Mouse (Mus musculus): ENCODE measurements around the gene Nedd9.

Gene Nedd9

DNA sequence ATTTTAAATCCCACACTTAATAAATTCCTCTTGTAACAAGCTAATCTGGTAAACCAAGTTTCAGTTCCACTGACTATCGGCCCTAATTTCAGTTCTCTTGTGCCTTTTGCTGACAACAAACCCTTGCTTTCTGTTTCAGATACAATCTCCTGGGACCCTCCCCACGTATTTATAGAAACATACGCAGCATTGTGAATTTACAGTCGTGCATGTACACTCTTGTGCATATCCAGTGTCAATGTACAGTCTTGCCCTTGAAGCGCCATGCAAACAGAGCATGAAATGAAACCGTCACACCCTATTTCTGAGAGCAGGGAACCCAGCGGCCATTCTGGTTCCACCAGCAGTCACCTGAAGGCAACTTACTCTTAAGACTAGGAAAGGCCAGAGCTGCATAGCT lies 4.4 kb upstream of the Nedd9 start:
- no peak for DNase-seq

DNA sequence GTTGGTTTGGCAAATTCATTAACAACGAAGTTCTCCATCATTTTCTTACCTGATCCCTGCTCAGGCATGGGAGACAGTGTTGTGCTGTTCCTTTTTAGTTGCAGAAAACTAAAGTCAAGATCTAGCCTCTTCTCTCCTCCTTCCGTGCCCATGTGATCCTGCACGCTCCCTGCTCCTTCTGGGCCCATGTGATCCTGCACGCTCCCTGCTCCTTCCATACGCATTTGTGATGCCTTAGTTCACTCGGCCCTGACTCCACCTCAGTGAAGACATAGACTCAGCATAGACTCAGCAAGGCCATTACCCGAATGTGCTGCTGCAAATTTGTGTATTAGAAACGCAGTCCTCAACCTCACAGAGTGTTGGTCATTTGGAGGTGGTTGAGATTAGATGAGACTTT lies 3.1 kb upstream of the Nedd9 start:
- no peak for DNase-seq

DNA sequence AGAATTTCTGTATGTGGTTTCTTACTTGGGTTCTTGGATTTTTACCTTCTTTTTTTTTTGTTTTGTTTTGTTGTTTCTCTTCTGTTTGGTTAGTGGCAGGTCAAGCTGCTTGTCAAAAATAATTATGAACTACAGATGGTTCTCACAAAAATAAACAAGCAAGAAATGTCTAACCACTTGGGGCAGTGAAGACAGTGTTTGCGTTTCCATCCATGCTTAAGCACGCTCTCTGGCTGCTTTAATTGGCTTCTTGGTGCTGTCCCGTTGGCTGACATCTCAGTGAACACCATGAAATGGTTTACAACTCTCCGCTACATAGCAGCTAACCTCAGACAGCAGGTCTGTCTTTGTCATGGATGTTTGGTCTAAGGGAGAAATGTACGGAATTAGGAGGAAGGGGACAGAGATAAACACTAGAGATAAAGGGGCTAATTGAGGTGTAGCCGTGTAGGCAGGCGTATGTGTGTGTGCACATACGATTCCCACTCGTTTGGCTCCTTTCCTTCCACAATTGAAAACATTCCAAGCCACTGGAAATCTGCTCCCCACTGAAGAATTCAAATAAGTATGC lies 2.6 kb upstream of the Nedd9 start:
- no peak for DNase-seq

DNA sequence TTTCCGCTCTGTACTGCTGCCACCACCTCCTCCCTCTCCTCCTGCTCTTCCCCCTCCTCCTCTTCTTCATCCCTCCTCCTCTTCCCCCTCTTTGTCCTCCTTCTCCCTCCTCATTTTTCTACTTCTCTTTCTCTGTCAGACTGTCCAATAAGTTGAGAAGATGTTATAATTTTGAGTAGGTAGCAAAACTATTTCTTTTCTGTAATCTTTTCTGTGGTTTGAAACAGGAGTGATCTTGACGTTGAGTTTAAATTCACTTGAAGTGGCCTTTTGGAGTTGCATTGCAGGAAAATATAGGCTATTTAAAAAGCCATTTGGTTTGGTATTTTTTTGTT lies 214 bp upstream of the Nedd9 start:
- no peak for DNase-seq

DNA sequence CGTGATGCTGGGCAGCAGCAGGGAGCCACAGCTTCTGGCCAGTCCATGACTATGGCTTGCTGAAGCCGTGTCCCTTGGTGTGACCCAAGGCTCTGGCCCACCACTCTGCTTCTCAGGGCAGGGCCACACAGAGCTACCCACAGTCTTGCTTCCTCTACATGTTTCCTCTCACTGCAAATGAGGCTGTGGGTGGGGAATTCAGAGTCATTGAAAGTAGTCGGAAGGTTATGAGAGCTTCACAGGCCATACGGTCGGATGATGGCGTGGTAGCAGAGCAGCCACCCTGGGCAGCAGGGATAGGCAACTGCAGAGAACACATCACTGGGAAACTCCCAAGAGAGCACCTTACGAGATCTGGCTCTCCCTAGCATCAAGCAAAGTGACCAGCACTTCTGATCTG lies 3.2 kb downstream of the Nedd9 start:
- DNase-seq = no peak

DNA sequence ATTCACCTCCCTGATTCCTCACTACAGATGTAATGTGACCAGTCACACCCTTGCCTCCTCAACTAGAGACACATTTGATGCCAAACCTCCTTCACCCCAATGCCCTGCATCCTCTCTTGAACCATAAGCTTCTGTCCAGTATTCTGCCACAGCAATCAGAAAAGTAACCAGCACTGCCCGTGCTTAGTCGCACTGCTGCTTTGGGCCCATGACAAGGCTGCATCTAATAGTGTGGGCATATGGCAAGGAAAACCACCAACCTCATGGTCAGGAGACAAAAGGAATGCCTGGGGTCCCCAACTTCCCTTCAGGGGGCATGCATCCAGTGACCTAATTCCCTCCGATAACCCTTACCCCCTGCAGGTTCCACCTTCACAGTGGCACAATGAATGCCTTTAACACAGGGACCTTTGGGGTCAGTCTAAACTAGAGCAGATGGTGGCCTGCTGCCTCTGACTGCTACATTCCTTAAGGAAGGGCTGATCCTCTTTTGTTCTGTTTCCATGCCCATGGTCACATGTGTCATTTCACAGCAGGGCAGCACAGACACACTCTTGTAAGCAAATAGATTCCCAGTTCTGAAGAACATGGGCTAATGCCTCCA lies 4.7 kb downstream of the Nedd9 start:
- peak; percentile 74 for DNase-seq

DNA sequence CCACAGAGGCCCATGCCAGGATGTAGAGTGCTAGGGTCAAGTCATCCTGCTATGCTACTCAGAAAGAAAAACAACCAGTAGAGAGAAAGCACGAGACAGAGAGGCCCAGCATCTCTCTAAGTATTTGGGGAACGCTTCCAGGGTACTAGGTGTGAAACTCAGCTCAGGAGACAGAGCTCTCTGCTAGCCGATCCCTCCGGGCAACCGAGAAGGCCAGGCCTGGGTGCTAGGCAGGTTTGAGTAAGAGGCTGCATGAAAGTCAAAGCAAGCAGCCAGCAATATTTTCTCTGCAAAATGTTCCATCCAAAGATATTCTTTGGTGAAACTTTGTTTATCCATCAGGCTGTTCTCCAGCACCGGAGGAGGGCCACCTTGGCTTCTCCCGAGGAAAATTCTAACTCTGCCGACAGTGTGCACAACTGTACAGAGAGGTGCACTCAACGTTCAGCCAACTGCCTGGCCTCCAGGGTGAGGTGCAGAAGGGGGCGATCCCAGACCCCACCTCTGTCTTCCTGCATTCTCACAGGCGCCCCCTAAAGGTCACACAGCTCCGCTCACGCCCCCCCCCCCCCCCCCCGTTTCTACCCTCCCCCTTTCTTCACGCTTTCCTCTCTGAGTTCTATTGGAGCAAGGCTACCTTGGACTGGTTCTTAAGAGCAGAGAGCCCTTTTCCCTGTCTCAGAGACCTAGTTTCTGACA lies 7.3 kb downstream of the Nedd9 start:
- DNase-seq = no peak

DNA sequence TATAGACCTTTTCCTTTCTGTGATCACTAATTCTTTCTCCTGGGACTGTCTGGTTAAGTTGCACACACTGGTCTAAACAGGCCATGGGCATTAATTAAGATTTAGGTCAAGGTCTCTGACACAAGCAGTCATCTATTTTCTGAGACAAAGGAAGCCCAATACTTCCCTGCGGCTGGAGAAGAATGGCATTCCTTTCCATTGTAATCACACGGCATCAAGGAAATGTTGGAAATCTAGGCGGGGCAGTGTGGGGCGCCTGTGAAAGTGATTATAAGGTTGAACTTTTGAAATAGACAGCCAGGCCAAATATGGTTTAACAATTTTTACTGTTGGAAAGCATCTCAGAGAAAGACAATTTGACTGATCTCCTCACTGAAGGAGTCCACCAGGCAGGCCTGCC lies 10.9 kb downstream of the Nedd9 start:
- DNase-seq = no peak

DNA sequence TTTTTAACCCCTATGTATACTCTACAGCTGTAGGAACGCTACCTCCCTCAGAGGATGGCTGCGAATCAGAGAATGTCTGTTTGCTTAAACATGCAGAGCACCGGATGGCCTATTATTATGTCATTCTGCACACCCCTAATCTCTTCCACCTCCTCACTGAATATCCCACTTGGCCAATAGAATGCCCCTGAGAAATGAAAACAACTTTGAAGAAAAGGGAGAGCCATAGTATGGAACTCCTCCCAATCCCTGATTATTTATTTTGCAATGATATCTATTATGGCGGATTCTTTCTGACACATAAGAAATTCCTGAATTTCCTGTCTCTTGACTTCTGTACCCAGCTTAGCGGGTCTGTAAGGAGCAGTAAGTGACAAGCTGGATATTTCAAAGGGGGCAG lies 12.8 kb downstream of the Nedd9 start:
- DNase-seq = no peak

DNA sequence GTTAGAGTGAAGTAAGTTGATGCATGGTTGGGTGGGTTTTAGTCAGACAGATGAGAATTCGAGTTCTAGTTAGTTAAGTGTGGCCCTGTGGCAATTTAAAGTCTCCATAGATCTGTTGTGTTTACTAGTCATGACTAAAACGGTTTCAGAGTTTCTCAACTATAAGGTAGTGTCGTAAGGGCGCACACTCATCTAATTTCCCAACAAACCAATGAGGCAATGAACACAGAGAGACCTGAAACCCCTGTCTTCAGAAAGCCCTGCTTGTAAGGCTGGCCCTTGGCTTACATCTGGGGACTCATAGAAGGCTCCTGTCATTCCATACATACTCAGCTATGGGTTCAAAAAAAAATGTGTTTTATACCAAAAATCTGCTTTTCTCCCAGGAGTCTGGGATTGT lies 13.7 kb downstream of the Nedd9 start:
- DNase-seq = no peak

DNA sequence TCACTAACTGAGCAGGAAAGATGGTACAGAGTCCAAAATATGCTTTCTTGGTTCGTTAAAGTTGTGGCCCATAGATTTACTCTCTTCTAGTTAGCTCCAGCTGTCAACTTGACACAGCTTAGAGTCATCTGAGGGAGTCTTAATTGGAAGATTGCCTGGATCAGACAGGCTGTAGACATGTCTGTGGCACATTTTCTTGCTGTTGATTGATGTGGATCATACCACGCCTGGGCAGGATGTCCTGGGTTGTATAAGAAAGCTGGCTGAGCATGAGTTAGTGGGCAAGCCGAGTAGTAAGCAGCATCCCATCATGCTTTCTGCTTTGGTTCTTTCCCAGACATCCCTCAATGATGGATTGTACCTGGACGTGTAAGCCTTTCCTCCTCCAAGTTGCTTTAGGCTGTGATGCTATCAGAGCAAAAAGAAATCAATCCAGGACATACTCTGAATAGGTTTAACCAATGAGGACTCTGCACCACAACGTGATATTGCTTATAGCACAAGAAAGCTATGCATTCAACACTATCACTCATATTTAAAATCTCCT lies 14.2 kb downstream of the Nedd9 start:
- DNase-seq = no peak

DNA sequence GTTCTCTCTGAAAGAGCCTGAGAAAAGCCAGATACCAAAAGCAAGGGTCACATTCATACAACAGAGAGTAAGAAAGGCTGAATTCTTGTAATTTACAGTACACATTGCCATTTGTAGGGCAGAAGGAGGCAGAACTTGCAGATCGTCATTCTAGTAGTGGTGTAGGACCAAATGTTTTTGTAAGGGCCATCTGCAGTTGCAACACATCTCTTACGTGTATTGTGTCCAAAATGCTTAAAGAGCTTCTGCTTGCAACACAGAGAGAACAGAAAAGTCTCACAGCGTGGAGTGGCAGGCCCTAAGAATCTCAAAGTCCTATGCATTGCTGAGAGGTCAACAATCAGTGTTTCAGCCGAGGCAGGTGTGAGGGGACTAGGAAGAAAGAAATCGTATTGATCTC lies 18.9 kb downstream of the Nedd9 start:
- DNase-seq = no peak

DNA sequence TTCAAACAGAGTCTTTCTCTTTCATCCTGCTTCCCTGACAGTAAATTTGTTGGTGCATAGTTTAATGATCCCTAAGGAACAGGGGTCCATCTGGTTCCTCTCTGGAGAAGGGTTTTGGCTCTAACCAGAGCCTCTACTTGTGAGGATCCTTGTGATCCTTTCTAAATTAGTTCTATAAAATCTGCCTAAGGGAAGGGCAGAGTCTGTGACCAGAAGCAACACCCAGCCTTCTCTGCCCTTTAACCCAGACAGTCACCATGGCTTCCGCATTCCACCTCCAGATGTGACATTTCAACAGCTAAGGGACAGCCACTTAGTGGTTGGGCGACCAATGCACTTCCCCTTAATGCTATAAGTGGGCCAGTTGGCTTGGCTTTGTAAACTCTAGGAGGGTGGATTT lies 20.1 kb downstream of the Nedd9 start:
- no peak for DNase-seq

DNA sequence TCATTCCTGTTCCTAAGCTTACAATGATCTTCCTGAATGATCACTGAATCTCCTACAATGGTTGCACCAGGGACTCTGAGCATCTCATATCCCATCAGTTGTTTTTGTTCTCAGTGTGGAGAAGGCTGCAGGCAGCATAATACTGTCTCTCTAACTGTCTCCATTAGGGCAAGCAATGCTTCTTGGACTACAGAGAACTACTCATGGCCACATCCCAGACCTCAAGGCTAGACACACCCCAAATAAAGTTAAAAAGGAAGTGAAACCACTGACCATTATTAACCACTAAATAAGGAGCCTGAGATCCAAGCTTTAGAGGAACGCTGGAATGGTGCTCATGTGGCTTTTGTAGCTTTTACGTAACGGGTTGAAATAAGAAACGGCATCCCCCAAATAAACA lies 20.5 kb downstream of the Nedd9 start:
- DNase-seq = no peak

DNA sequence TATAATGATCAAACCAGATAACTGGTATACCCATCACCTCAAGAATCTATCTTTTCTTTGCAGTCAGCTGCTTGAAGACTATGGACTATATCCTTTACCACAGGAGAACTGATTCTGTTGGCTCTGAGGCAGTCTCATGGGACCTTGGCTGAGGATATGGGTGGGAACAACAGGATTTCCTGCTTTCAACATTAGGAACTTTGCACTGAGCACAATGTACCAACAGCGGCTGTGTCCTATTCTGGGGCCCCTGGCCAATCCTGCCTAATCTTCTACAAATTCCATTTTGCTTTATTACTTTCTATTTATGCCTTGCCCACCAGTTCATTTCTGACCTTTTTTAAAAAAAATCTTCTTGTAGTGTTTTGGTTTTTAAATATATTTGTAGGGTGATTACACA lies 21.0 kb downstream of the Nedd9 start:
- no peak for DNase-seq

DNA sequence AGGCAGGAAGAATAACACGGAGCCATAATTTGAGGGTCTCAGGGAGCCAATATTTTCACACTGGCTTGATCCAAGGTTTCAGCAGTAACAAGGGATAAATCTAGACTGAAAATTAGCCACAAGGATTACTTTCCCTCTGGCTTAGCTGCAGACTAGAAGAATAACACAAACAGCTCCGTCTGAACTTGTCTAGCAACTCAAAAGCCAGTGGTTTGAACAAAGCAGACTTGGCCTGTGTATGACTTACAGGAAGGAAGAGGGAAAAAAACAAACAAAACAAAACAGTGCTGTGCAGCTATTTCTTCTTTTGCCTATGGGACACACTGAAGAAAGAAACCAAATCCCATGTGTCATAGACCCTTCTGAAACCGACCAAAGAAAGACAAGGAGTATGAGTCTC lies 25.7 kb downstream of the Nedd9 start:
- DNase-seq = no peak

DNA sequence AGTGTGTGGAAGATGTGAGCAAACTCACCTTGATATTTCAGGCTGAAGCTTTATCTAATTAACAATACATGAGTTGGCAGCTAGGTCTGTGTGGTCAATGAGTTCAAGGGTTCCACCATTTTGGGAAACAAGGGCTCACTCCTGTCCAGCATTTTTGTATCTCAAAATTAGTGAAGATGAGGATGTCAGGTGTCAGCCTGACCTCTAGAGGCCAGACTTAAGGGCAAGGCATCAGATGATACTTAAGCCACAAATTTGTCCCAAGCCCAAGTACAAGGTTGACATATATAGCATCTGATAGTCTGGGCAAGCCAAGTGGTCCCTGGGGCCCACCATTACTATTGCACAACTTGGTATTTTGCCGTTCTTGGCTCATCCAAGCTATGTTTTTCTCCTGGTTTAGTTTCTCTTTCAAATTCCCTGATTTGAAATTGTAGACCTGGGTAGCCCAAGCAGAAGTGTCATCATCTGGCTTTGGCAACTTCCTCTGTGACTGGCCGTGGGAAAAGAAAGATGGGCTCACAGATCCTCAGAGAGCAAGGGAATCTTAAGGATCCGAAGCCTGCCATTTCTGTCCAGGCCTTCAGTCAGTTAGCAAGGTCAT lies 27.4 kb downstream of the Nedd9 start:
- no peak for DNase-seq

DNA sequence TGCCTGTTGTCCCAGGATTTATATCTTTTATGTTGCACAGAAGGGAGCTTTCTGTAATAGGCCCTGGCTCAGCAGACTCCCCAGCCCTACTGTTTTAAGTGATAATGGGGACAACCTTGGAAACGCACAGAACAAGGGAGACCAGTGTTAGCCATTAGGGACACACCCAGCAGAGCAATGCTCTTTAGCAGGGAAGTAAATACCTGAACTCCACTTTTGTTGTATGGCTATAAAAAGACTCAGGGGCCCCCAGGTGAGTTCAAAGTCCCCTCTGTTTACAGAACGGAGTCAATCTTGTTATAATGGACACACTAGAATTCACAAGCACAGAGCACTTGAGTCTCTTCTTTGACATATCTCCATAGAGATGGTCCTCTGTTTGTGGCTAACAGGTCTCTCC lies 28.5 kb downstream of the Nedd9 start:
- DNase-seq = no peak

DNA sequence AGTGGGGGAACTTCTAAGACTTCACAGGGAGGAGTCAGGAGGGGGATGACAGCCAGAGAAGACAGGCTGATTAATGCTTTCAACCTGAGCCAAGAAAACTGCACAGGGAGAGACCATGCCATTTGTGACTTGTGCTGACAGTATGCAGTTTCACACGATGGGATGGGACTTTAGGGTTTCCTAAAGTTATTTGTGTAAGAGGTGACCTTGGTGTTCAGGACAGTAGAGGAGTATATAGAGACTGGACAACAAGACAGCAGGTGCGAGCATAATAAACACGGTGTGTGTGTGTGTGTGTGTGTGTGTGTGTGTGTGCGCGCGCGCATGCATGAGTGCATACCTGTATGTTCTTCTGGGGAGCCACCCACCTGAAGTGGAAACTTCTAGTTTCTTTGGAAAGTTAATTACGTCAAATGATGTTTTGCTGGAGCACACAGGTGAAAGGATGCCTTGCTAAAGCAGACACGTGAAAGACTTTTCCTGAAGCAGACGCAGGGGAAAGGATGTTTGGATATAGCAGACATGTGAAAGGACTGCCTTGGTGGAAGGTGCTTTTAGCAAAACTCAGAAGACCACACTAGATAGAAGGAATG lies 29.3 kb downstream of the Nedd9 start:
- peak; percentile 28 for DNase-seq

DNA sequence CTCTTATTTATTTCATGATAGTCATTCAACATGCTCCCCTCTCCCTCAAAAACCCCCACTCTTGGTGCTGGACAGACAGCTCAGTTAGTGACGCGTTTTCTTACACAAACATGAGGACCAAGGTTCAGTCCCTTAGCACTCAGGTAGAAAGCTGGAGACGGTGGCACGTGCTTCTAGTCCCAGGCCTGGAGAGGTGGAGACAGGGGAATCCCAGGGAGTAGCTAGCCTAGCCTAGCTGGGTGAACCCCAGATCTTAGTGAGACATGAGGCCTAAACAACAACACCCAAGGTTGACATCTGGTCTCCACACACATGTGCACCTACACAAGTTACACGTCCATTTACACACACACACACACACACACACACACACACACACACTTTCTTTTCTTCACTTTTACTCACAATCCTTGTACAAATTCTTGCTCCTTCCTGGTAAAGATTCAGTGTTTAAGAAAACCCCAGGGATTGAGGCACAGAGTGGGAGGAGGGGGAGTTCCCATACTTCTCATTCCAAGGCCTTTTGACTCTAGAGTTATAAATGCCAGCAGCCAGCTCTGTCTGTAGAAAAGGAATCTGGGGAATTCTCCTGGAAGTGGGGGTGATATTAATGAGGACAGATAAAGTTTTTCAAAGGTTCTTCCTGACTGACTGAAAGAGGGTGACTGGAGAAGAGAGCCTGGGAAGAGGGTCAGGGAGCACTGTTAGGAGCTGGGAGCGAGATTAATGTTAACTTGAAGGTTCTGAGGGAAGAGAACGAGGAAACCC lies 29.9 kb downstream of the Nedd9 start:
- DNase-seq = peak; percentile 38

DNA sequence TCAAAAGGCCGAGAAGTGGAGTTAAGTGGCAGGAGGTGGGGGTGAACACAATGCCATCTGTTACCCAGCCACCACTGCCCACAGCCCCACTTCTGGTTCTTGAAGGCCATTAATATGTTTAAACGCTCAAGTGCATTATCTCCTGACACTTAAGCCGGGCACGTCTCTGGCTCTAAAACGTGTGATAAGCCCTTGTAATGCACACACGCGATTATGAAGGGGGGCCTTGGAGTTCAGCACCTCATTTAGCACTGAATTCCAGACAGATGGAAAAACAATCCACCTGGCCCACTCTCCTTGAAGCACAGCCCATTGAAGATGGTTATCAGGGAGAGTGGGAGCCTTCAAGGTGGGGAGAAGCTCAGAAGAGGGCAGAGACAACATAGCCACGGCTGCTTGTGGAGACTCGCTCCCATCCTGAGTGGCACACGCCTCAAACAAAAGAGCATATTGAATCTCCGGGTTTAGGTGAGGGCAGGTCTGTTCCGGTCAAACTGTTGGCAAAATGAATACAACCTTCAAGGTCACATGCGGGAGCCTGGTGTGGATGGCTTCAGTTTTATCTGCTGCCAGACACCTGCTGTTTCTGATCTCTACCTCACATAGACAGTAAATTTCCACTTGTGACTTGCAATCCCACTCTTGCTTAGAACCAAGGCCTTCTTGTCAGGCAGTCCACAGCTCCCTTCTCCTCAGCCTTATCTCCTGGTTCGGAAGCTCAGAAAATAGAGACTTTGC lies 30.7 kb downstream of the Nedd9 start:
- no peak for DNase-seq

Measured in embryo, embryonic 11 days (tissue).